Mouse (Mus musculus): ENCODE measurements around the gene Siah1a. TPM values are rescaled to one million over a fixed set of nuclear protein-coding genes. Genes with fewer than 3 reads are reported as not detected.
A peak's percentile ranks its signal among the peaks of the same experiment; 100 is the strongest.

The Siah1a gene
- polyA plus RNA-seq, 1 experiment = 35.7 TPM

DNA sequence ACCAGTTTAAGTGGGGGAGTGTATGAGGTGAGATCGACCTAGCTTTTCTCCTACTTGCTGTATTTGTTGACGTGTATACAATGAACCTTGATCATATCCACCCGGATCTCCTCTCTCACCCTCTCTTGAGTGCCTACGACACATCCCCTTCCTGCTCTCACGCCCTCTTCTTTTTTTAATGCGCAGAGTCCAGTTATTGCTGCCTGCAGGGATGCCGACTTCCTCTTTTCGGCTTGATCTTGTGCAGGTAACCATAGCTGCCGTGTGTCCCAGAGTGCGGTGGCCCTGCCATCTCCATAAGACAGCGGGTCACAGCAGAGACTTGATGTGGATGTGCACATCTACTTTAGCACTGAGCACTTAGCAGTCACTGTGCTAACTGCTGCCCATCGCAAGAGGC lies 46.3 kb downstream of the Siah1a start:
- H3K36me3 ChIP-seq (ENCODE audit: control insufficient read depth, insufficient read depth, low read length) = 0 out of 2 replicates have a peak, but pooled peaks cover 4% of the 10 kb centered on the region
- no peak for DNase-seq

GRCm38 (mm10) chr8:86698811-86699421 lies 46.8 kb downstream of the Siah1a start:
- H3K4me1 ChIP-seq (replicated peaks; ENCODE audit: control insufficient read depth, insufficient read depth, low read length) = peaks cover 9% of the 10 kb centered on the region
- WGBS = 85% methylated on average over 1 of the region's 1 CpGs
- H3K27me3 ChIP-seq (ENCODE audit: control insufficient read depth, insufficient read depth, low read length) = no peaks in the 10 kb centered on the region
- 0 out of 2 replicates have a peak, but pooled peaks cover 4% of the 10 kb centered on the region for H3K36me3 ChIP-seq (ENCODE audit: control insufficient read depth, insufficient read depth, low read length)
- DNase-seq = no peak
- no peak overlapping the region for H3K27ac ChIP-seq (ENCODE audit: control insufficient read depth, insufficient read depth, low read length)
- no peak for TF ChIP-seq POLR2A (IDR thresholded peaks at IDR 0.05; ENCODE audit: control insufficient read depth, extremely low read depth, insufficient read depth, low read length, poor library complexity)
- no peak for TF ChIP-seq CTCF (IDR thresholded peaks at IDR 0.05; ENCODE audit: borderline replicate concordance, control insufficient read depth, extremely low read depth, insufficient read depth, low read length, poor library complexity)
- no peak overlapping the region for H3K4me3 ChIP-seq (ENCODE audit: control insufficient read depth, insufficient read depth, low read length)

More for the DNA sequence above, 46.3 kb downstream of the Siah1a start:
- Histone ChIP-seq H3K4me3 (ENCODE audit: control insufficient read depth, insufficient read depth, low read length) (no peak overlapping the region), H3K4me1 (replicated peaks; ENCODE audit: control insufficient read depth, insufficient read depth, low read length) (peaks cover 9% of the 10 kb centered on the region), H3K27me3 (ENCODE audit: control insufficient read depth, insufficient read depth, low read length) (no peaks in the 10 kb centered on the region), H3K27ac (ENCODE audit: control insufficient read depth, insufficient read depth, low read length) (no peak overlapping the region)
- TF ChIP-seq CTCF (IDR thresholded peaks at IDR 0.05; ENCODE audit: borderline replicate concordance, control insufficient read depth, extremely low read depth, insufficient read depth, low read length, poor library complexity) = no peak
- TF ChIP-seq POLR2A (IDR thresholded peaks at IDR 0.05; ENCODE audit: control insufficient read depth, extremely low read depth, insufficient read depth, low read length, poor library complexity) = no peak
- WGBS = 57% methylated on average over 12 of the region's 12 CpGs

- no peaks in the 10 kb centered on the region for H3K27me3 ChIP-seq (ENCODE audit: control insufficient read depth, insufficient read depth, low read length)
- H3K4me1 ChIP-seq (replicated peaks; ENCODE audit: control insufficient read depth, insufficient read depth, low read length) = peaks cover 13% of the 10 kb centered on the region
- 0 out of 2 replicates have a peak, but pooled peaks cover 4% of the 10 kb centered on the region for H3K36me3 ChIP-seq (ENCODE audit: control insufficient read depth, insufficient read depth, low read length)
- WGBS = 100% methylated on average over 2 of the region's 2 CpGs
- no peak for TF ChIP-seq POLR2A (IDR thresholded peaks at IDR 0.05; ENCODE audit: control insufficient read depth, extremely low read depth, insufficient read depth, low read length, poor library complexity)
- no peak for TF ChIP-seq CTCF (IDR thresholded peaks at IDR 0.05; ENCODE audit: borderline replicate concordance, control insufficient read depth, extremely low read depth, insufficient read depth, low read length, poor library complexity)
- no peak for DNase-seq
- H3K27ac ChIP-seq (ENCODE audit: control insufficient read depth, insufficient read depth, low read length) = no peak overlapping the region
- H3K4me3 ChIP-seq (ENCODE audit: control insufficient read depth, insufficient read depth, low read length) = no peak overlapping the region
Measured at GRCm38 (mm10) chr8:86695703-86696102, 50.0 kb downstream of the Siah1a start.

GRCm38 (mm10) chr8:86694011-86694410 lies 51.7 kb downstream of the Siah1a start:
- no peaks in the 10 kb centered on the region for H3K27me3 ChIP-seq (ENCODE audit: control insufficient read depth, insufficient read depth, low read length)
- peaks cover 10% of the 10 kb centered on the region for H3K4me1 ChIP-seq (replicated peaks; ENCODE audit: control insufficient read depth, insufficient read depth, low read length)
- no peak overlapping the region for H3K27ac ChIP-seq (ENCODE audit: control insufficient read depth, insufficient read depth, low read length)
- TF ChIP-seq CTCF (IDR thresholded peaks at IDR 0.05; ENCODE audit: borderline replicate concordance, control insufficient read depth, extremely low read depth, insufficient read depth, low read length, poor library complexity) (no peak), POLR2A (IDR thresholded peaks at IDR 0.05; ENCODE audit: control insufficient read depth, extremely low read depth, insufficient read depth, low read length, poor library complexity) (no peak)
- 0 out of 2 replicates have a peak, but pooled peaks cover 4% of the 10 kb centered on the region for H3K36me3 ChIP-seq (ENCODE audit: control insufficient read depth, insufficient read depth, low read length)
- H3K4me3 ChIP-seq (ENCODE audit: control insufficient read depth, insufficient read depth, low read length) = no peak overlapping the region
- DNase-seq = no peak
- WGBS = 84% methylated on average over 1 of the region's 1 CpGs

DNA sequence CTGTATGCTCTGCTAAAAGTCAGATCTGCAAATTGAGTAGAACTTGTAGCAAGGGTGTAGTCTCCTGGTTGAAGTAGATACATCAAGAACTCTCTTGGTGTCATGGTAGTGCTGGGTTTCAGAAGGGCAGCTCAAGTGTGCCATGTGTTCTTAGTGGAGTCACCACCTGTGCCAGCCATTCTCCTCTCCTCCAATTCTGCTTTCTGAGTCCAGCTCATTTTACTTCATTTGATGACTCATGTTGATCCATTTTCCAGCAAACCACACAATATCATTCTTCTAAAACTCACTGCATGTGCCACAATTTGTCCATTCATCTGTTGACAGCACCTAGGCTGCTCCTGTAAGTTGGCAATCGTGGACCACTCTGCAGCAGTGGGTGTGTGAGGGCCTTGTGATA lies 53.6 kb downstream of the Siah1a start:
- H3K27me3 ChIP-seq (ENCODE audit: control insufficient read depth, insufficient read depth, low read length) = no peaks in the 10 kb centered on the region
- no peak overlapping the region for H3K4me3 ChIP-seq (ENCODE audit: control insufficient read depth, insufficient read depth, low read length)
- TF ChIP-seq CTCF (IDR thresholded peaks at IDR 0.05; ENCODE audit: borderline replicate concordance, control insufficient read depth, extremely low read depth, insufficient read depth, low read length, poor library complexity) (no peak), POLR2A (IDR thresholded peaks at IDR 0.05; ENCODE audit: control insufficient read depth, extremely low read depth, insufficient read depth, low read length, poor library complexity) (no peak)
- H3K4me1 ChIP-seq (replicated peaks; ENCODE audit: control insufficient read depth, insufficient read depth, low read length) = peaks cover 12% of the 10 kb centered on the region
- no peak overlapping the region for H3K27ac ChIP-seq (ENCODE audit: control insufficient read depth, insufficient read depth, low read length)
- WGBS = 97% methylated on average over 1 of the region's 1 CpGs
- DNase-seq = no peak
- 0 out of 2 replicates have a peak, but pooled peaks cover 3% of the 10 kb centered on the region for H3K36me3 ChIP-seq (ENCODE audit: control insufficient read depth, insufficient read depth, low read length)

GRCm38 (mm10) chr8:86686629-86687028 lies 59.1 kb downstream of the Siah1a start:
- Histone ChIP-seq H3K27me3 (ENCODE audit: control insufficient read depth, insufficient read depth, low read length) (no peaks in the 10 kb centered on the region), H3K4me3 (ENCODE audit: control insufficient read depth, insufficient read depth, low read length) (no peak overlapping the region), H3K36me3 (ENCODE audit: control insufficient read depth, insufficient read depth, low read length) (no peaks in the 10 kb centered on the region), H3K4me1 (replicated peaks; ENCODE audit: control insufficient read depth, insufficient read depth, low read length) (peaks cover 18% of the 10 kb centered on the region), H3K27ac (ENCODE audit: control insufficient read depth, insufficient read depth, low read length) (peak overlapping the region; percentile 59)
- DNase-seq = peak; percentile 75
- 6% methylated on average over 3 of the region's 3 CpGs for WGBS
- TF ChIP-seq POLR2A (IDR thresholded peaks at IDR 0.05; ENCODE audit: control insufficient read depth, extremely low read depth, insufficient read depth, low read length, poor library complexity) = no peak
- no peak for TF ChIP-seq CTCF (IDR thresholded peaks at IDR 0.05; ENCODE audit: borderline replicate concordance, control insufficient read depth, extremely low read depth, insufficient read depth, low read length, poor library complexity)

Other genes with a start within 250 kb of the Siah1a start
- 0.04 and 0.13 TPM in 2 replicates for gene Abcc12, start 165.2 kb downstream of the Siah1a start, polyA plus RNA-seq (2012; rRNA removed)
- 63.3 and 64.3 TPM in 2 replicates for gene Lonp2, start 121.9 kb downstream of the Siah1a start, polyA plus RNA-seq (2012; rRNA removed)
- 1.8 and 2.2 TPM in 2 replicates for gene Gm10638, start 235 bp downstream of the Siah1a start, polyA plus RNA-seq (2012; rRNA removed)
- gene N4bp1, start 139.3 kb upstream of the Siah1a start, polyA plus RNA-seq (2012; rRNA removed) = 17.2 and 17.3 TPM in 2 replicates